Mouse (Mus musculus) G1E (cell line): Measurements from ENCODE around the gene Kdm2b.

Source experiments
- CTCF ChIP-seq: IDR thresholded peaks from 2 replicates; pipeline ENCODE4 v1.5.1; 2012; ENCODE audit warnings: low read depth, low read length, inconsistent platforms, mixed read lengths
- GATA1 ChIP-seq: IDR thresholded peaks from 2 replicates; pipeline ENCODE4 v1.6.1; 2012; ENCODE audit warnings: borderline replicate concordance, low read length, inconsistent platforms, mixed read lengths
- GATA2 ChIP-seq: IDR thresholded peaks from 2 replicates; pipeline ENCODE4 v1.6.1; 2012; ENCODE audit warnings: low read depth, low read length, inconsistent platforms, borderline replicate concordance
- POLR2AphosphoS5 ChIP-seq: IDR thresholded peaks from 2 replicates; pipeline ENCODE4 v1.6.1; 2012; ENCODE audit warnings: low read depth, low read length, inconsistent platforms; ENCODE audit not compliant: insufficient replicate concordance
- TAL1 ChIP-seq: conservative IDR thresholded peaks from 2 replicates; pipeline ENCODE4 v1.6.1; 2012; ENCODE audit warnings: low read depth, low read length, inconsistent platforms, mixed read lengths

DNA sequence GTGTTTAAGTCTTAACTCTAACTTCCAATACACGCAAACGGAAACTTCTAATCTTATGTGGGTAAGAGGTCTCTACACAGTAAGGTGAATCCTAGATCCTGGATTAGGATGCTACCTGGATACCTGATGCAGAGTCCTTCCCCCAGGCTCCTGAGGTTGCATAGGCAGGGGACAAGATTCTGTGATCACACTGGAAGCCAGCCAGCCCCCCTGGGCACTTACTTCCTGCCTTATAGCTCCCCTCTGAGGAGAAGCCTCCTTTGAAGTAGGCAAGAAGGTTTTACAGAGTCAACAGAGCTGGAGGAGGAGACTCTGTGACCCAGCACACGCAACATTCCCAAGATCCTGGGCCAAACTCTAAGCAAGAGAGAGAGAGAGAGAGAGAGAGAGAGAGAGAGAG, 63.3 kb downstream of the Kdm2b start:
- TF ChIP-seq CTCF (no peak), GATA1 (no peak), TAL1 (no peak), POLR2AphosphoS5 (no peak), GATA2 (no peak)
